Mouse (Mus musculus) stomach, embryonic 14.5 days (tissue): ENCODE results near the gene Ndufaf8. TPM values are rescaled to one million over a fixed set of nuclear protein-coding genes. Genes with fewer than 3 reads are reported as not detected.

ENCODE experiments used
- ATAC-seq: fragments of 200-750 bp; cut with Nextera tagmentation; 2 replicates; pipeline ENCODE4 v1.8.0; 2017; ENCODE audit warnings: low read depth, moderate TSS enrichment; ENCODE audit not compliant: insufficient number of reproducible peaks, insufficient read depth, low FRiP score
- H3K27ac ChIP-seq: fragments of 300-500 bp; sonication (generic); 2 replicates; pipeline ENCODE4 v1.5.1; 2014; ENCODE audit warnings: mild to moderate bottlenecking, low read length, moderate library complexity, mixed read lengths
- H3K27me3 ChIP-seq: fragments of 300-500 bp; sonication (generic); 2 replicates; pipeline ENCODE4 v1.6.1; 2014; ENCODE audit warnings: low read length, control low read depth, mixed read lengths; ENCODE audit not compliant: control insufficient read depth, insufficient read depth
- H3K36me3 ChIP-seq: fragments of 300-500 bp; sonication (generic); 2 replicates; pipeline ENCODE4 v1.6.1; 2014; ENCODE audit warnings: mild to moderate bottlenecking, control low read depth, low read length, moderate library complexity, mixed read lengths; ENCODE audit not compliant: control insufficient read depth, insufficient read depth
- H3K4me1 ChIP-seq: fragments of 300-500 bp; sonication (generic); 2 replicates; pipeline ENCODE4 v1.6.1; 2014; ENCODE audit warnings: low read length, control low read depth, mixed read lengths; ENCODE audit not compliant: control insufficient read depth, insufficient read depth
- H3K4me2 ChIP-seq: fragments of 300-500 bp; sonication (generic); replicated peaks from 2 replicates; pipeline ENCODE4 v1.6.1; 2014; ENCODE audit warnings: low read depth, low read length, control low read depth
- H3K4me3 ChIP-seq: fragments of 300-500 bp; sonication (generic); 2 replicates; pipeline ENCODE4 v1.5.1; 2014; ENCODE audit warnings: low read depth, low read length, control low read depth
- H3K9ac ChIP-seq: fragments of 300-500 bp; sonication (generic); replicated peaks from 2 replicates; pipeline ENCODE4 v1.6.1; 2014; ENCODE audit warnings: low read depth, mild to moderate bottlenecking, control low read depth, low read length, moderate library complexity, mixed read lengths
- H3K9me3 ChIP-seq: fragments of 300-500 bp; sonication (generic); 2 replicates; pipeline ENCODE4 v1.6.1; 2016; ENCODE audit warnings: low read depth, low read length, control low read depth; ENCODE audit not compliant: control insufficient read depth
- WGBS: fragments of 180-500 bp; shearing (Covaris S2); extraction: QIAGEN DNeasy Blood & Tissue Kit; methylation state at CpG from one replicate; pipeline ENCODE4 v1.1.7; 2014; 5-methylcytosine and 5-hydroxymethylcytosine counted together
- polyA plus RNA-seq: library from polyadenylated mRNA; unstranded; fragments of >200 nt; fragmentation: Nextera tagmentation; extraction: Ambion mirVana; gene quantifications from 2 replicates; pipeline ENCODE4 v1.2.1, GENCODE M21; 2014

Ndufaf8 gene
- polyA plus RNA-seq, 1 experiment from 2014 or later = 82.6 TPM

- Histone ChIP-seq H3K4me1 (no peaks in the 10 kb centered on the region), H3K27me3 (no peaks in the 10 kb centered on the region), H3K36me3 (peaks cover 19% of the 10 kb centered on the region), H3K9ac (no peak overlapping the region), H3K4me2 (no peak overlapping the region), H3K27ac (no peak overlapping the region), H3K9me3 (no peaks in the 10 kb centered on the region), H3K4me3 (no peak overlapping the region)
- WGBS = 86% methylated on average over 2 of the region's 2 CpGs
- ATAC-seq = no peak
Observed at GRCm38 (mm10) chr11:120117626-120118025, 18.9 kb downstream of the Ndufaf8 start.

- Histone ChIP-seq H3K36me3 (peaks cover 22% of the 10 kb centered on the region), H3K27me3 (no peaks in the 10 kb centered on the region), H3K4me1 (no peaks in the 10 kb centered on the region), H3K4me3 (no peak overlapping the region), H3K27ac (no peak overlapping the region), H3K9me3 (no peaks in the 10 kb centered on the region), H3K4me2 (no peak overlapping the region), H3K9ac (no peak overlapping the region)
- 94% methylated on average over 7 of the region's 7 CpGs for WGBS
- no peak for ATAC-seq
Observed at GRCm38 (mm10) chr11:120119108-120119507, 20.4 kb downstream of the Ndufaf8 start.

- H3K36me3 ChIP-seq = peaks cover 22% of the 10 kb centered on the region
- no peaks in the 10 kb centered on the region for H3K9me3 ChIP-seq
- no peaks in the 10 kb centered on the region for H3K27me3 ChIP-seq
- 84% methylated on average over 10 of the region's 10 CpGs for WGBS
- no peak overlapping the region for H3K9ac ChIP-seq
- H3K27ac ChIP-seq = no peak overlapping the region
- no peak for ATAC-seq
- no peak overlapping the region for H3K4me3 ChIP-seq
- no peaks in the 10 kb centered on the region for H3K4me1 ChIP-seq
- no peak overlapping the region for H3K4me2 ChIP-seq
Observed at GRCm38 (mm10) chr11:120119936-120120541, 21.3 kb downstream of the Ndufaf8 start.

GRCm38 (mm10) chr11:120120642-120121420 lies 22.1 kb downstream of the Ndufaf8 start:
- H3K9me3 ChIP-seq = no peaks in the 10 kb centered on the region
- H3K27me3 ChIP-seq = no peaks in the 10 kb centered on the region
- H3K27ac ChIP-seq = no peak overlapping the region
- H3K4me3 ChIP-seq = no peak overlapping the region
- no peak overlapping the region for H3K4me2 ChIP-seq
- H3K9ac ChIP-seq = no peak overlapping the region
- ATAC-seq = no peak
- H3K4me1 ChIP-seq = no peaks in the 10 kb centered on the region
- peaks cover 23% of the 10 kb centered on the region for H3K36me3 ChIP-seq
- WGBS = 81% methylated on average over 17 of the region's 17 CpGs

GRCm38 (mm10) chr11:120122126-120122525 lies 23.4 kb downstream of the Ndufaf8 start:
- H3K36me3 ChIP-seq = peaks cover 23% of the 10 kb centered on the region
- no peak overlapping the region for H3K27ac ChIP-seq
- H3K4me1 ChIP-seq = no peaks in the 10 kb centered on the region
- no peaks in the 10 kb centered on the region for H3K9me3 ChIP-seq
- WGBS = 86% methylated on average over 12 of the region's 12 CpGs
- no peak overlapping the region for H3K9ac ChIP-seq
- no peak for ATAC-seq
- H3K4me2 ChIP-seq = no peak overlapping the region
- H3K4me3 ChIP-seq = no peak overlapping the region
- H3K27me3 ChIP-seq = no peaks in the 10 kb centered on the region

- WGBS = 85% methylated on average over 2 of the region's 2 CpGs
- Histone ChIP-seq H3K36me3 (peaks cover 40% of the 10 kb centered on the region), H3K27ac (no peak overlapping the region)
Observed at GRCm38 (mm10) chr11:120126845-120127244, 28.1 kb downstream of the Ndufaf8 start.

GRCm38 (mm10) chr11:120129281-120129680 lies 30.6 kb downstream of the Ndufaf8 start:
- no peaks in the 10 kb centered on the region for H3K4me1 ChIP-seq
- no peak overlapping the region for H3K9ac ChIP-seq
- WGBS = 78% methylated on average over 7 of the region's 7 CpGs
- no peak overlapping the region for H3K4me2 ChIP-seq
- H3K36me3 ChIP-seq = peaks cover 41% of the 10 kb centered on the region
- no peak overlapping the region for H3K4me3 ChIP-seq
- H3K27me3 ChIP-seq = no peaks in the 10 kb centered on the region
- no peak overlapping the region for H3K27ac ChIP-seq
- H3K9me3 ChIP-seq = no peaks in the 10 kb centered on the region
- ATAC-seq = no peak

More at GRCm38 (mm10) chr11:120126845-120127244, 28.1 kb downstream of the Ndufaf8 start:
- H3K9ac ChIP-seq = no peak overlapping the region
- no peaks in the 10 kb centered on the region for H3K9me3 ChIP-seq
- no peak for ATAC-seq
- no peak overlapping the region for H3K4me2 ChIP-seq
- no peaks in the 10 kb centered on the region for H3K4me1 ChIP-seq
- no peaks in the 10 kb centered on the region for H3K27me3 ChIP-seq
- H3K4me3 ChIP-seq = no peak overlapping the region

- peaks cover 29% of the 10 kb centered on the region for H3K36me3 ChIP-seq
- 70% methylated on average over 5 of the region's 5 CpGs for WGBS
- no peaks in the 10 kb centered on the region for H3K9me3 ChIP-seq
- no peaks in the 10 kb centered on the region for H3K27me3 ChIP-seq
- H3K4me3 ChIP-seq = no peak overlapping the region
- no peak overlapping the region for H3K27ac ChIP-seq
- no peak for ATAC-seq
- H3K4me2 ChIP-seq = no peak overlapping the region
- H3K4me1 ChIP-seq = 0 out of 2 replicates have a peak, but pooled peaks cover 14% of the 10 kb centered on the region
- H3K9ac ChIP-seq = no peak overlapping the region
Observed at GRCm38 (mm10) chr11:120134148-120134547, 35.4 kb downstream of the Ndufaf8 start.
